Mouse (Mus musculus) retina, adult 2 months (tissue): ENCODE results near the gene Mtnr1a.

Experiments
- DNase-seq: peaks from one replicate; pipeline ENCODE4 v3.0.0-alpha.2; 2012; ENCODE audit warnings: low read depth, low spot score

Gene Mtnr1a

DNA sequence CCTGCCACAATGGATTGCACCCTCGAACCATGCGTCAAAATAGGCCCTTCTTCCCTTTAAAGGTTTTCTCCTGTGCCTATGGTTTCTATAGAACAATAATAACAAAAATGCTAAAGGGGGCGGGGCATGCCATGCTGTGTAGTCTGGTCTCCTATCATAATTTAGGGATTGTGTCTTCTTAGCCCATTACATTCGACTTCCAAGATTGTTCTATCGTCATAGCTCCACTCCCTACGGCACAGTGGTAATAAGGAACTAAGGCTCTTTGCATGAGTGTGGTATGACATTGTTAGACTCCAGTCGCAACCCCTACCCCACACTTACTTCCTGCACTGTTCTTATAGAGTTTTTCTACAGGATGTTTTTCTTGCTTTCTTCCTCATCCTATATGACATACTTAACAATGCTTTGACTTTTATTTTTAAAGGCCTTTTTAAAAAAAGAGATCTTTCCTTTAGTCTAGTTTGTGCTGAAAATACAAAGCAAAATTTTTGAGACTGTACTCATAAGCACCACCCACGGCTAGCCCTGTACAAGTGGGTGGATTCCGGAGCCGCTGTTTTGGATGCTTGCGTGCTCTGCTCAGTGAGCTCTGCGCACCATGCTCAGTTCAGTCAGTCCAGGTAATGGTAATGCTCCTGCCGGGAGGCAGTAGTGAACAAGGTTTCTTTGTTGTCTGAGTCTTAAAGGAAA is 40.6 kb downstream of the Mtnr1a start:
- no peak for DNase-seq

DNA sequence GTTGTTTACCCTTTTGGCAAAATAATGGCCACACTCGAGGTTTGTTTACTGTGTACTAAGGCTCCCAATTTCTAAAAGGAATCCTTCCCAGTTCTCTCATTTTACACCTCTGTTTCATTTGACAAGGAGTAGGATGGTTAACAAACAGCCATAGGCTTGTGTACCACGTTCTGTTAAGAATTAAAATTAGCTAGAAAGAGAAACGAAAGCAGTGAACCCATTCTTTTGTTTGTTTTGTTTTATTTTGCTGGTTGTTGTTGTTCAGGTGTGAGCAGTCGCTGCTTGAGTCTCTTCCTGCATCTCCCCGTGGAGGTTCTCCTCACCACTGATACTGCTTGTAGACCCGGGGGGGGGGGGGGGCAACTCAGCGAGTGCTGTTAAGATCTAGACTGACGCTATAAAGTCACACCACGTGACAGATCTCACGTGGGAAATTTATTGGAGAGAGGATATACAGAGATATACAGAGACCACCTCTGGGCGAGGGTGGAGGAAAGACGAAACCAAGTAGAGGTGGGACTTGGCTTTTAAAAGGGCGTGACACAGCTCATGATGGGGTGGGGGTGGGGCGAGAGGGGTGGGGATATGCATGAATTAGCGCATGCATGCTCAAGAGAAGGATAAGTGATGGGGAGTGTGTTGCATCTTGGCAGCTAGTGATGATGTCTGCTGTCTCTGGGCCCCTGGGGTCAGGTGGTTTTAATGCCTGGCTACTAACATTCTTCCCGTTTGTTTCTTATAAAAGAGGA is 41.3 kb downstream of the Mtnr1a start:
- no peak for DNase-seq

DNA sequence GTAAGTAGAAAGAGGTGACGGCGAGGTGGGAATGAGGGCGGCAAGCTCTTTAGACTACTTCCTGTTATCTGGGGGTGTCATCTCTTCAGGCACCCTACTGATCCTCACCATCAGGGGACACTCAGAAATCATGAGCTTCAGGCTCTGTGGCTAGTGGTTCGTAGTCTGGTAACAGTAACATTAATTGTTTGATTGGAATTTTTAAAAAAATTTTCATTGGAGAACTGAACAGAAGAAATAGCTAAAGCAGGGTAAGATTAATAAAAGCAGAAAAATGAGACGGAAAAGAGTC is 41.8 kb downstream of the Mtnr1a start:
- no peak for DNase-seq

DNA sequence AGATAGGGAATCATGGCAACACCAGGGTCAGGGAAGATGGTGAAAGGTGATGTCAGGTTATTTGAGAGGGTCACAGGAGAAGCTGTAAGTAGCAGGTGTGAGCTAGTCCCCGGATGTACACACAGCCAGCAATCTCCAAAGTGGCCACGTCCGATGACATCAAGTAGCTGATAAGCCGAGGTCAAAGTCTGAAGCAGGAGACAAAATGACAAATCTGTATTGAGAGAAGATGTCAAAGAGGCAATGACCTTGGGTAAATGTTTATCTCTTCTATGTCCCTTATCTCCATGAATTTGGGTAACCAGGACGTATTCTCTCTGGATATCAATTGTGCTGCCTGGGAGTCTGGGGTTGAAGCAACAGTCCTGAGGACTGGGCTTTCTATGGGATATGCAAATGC is 42.9 kb downstream of the Mtnr1a start:
- no peak for DNase-seq

DNA sequence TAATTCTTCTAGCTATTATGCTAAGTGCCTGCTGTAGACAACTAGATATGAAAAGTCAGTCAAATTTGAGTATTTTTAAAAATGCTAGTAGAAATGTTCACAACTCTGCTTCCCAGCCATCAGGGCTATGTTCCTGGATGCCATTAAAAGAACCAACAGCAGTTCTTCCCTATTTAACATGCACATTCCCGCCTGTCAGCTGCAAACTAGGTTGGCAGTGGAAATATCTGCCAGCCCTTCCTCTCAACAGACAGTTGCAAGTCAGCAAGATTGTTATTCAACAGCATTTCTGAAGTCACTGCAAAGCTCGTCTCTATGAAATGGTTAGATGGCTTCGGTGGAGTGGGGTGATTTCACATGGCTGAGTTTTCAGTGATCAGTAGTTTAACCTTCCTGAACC is 48.7 kb downstream of the Mtnr1a start:
- DNase-seq, result no peak

DNA sequence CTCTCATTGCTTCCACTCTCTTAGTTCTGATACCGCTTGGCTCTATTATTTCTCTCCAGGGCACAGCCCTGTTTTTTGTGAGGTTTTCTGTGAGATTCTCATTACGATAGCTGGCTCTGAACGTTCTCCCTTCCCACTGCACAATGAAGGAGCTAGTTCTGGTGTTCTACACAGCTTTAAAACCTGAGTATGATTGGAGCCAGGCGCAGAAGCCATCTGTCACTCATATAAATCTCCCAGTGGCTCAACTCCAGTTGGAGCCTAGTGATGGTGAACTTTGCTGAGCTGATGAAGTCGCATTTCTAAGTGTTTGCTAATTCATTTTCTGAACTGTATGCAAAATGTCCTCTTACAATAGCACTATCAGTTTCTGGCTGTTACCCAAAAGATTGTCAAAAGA is 56.7 kb downstream of the Mtnr1a start:
- DNase-seq, result no peak
